Mouse (Mus musculus) spleen, embryonic (tissue): ENCODE measurements at regions not wholly inside any gene's neighbourhood (a gene's known extent, or its start where the extent isn't known, plus 50 kb on each side); places are given as distances from the start of the nearest gene placed in this dataset.

Source experiments
- CTCF ChIA-PET: fragments of 350-600 bp; sonication (Branson Sonifier 250); formaldehyde crosslinking; loops from one replicate; lab custom pipeline; 2022; lab: Charles Lee

GRCm38 (mm10) chr1:75612083-75612720 lies 66.1 kb downstream of the Slc4a3 start:
- CTCF ChIA-PET = no interaction called here

- CTCF ChIA-PET = no interaction called here
Measured at GRCm38 (mm10) chr1:75613206-75613605, 67.1 kb downstream of the Slc4a3 start.

GRCm38 (mm10) chr1:75616971-75617370 lies 70.9 kb downstream of the Slc4a3 start:
- CTCF ChIA-PET = no interaction called here

GRCm38 (mm10) chr1:75618367-75618790 lies 72.3 kb downstream of the Slc4a3 start:
- CTCF ChIA-PET = interaction anchor here (0.7 kb wide), 1 partner anchor 273 kb away, joined by 13 read pairs; no protein-coding TSS in a partner anchor

- CTCF ChIA-PET = interaction anchor here (0.5 kb wide), 1 partner anchor 20 kb away, joined by 3 read pairs; no protein-coding TSS in a partner anchor
Measured at GRCm38 (mm10) chr1:75630287-75630686, 84.2 kb downstream of the Slc4a3 start.

- CTCF ChIA-PET = no interaction called here
Measured at GRCm38 (mm10) chr1:75631729-75632128, 85.7 kb downstream of the Slc4a3 start.

GRCm38 (mm10) chr1:75635591-75635990 lies 89.5 kb downstream of the Slc4a3 start:
- CTCF ChIA-PET = no interaction called here

GRCm38 (mm10) chr1:75639031-75640001 lies 93.2 kb downstream of the Slc4a3 start:
- CTCF ChIA-PET = no interaction called here

- CTCF ChIA-PET = no interaction called here
Measured at GRCm38 (mm10) chr1:75642496-75642895, 96.4 kb downstream of the Slc4a3 start.

- CTCF ChIA-PET = interaction anchor here (0.7 kb wide), 1 partner anchor 9 kb away, joined by 3 read pairs; no protein-coding TSS in a partner anchor
Measured at GRCm38 (mm10) chr1:75652547-75652946, 106.5 kb downstream of the Slc4a3 start.

GRCm38 (mm10) chr1:75652987-75653573 lies 107.0 kb downstream of the Slc4a3 start:
- CTCF ChIA-PET = interaction anchor here (0.7 kb wide), 1 partner anchor 9 kb away, joined by 3 read pairs; no protein-coding TSS in a partner anchor

- CTCF ChIA-PET = no interaction called here
Measured at GRCm38 (mm10) chr1:75653671-75654076, 107.6 kb downstream of the Slc4a3 start.

- CTCF ChIA-PET = no interaction called here
Measured at GRCm38 (mm10) chr1:75656592-75656991, 110.5 kb downstream of the Slc4a3 start.

GRCm38 (mm10) chr1:75660336-75661100 lies 114.5 kb downstream of the Slc4a3 start:
- CTCF ChIA-PET = no interaction called here

- CTCF ChIA-PET = no interaction called here
Measured at GRCm38 (mm10) chr1:75662141-75662990, 116.3 kb downstream of the Slc4a3 start.

- CTCF ChIA-PET = no interaction called here
Measured at GRCm38 (mm10) chr1:75667736-75668269, 121.7 kb downstream of the Slc4a3 start.

- CTCF ChIA-PET = no interaction called here
Measured at GRCm38 (mm10) chr1:75676295-75676694, 130.2 kb downstream of the Slc4a3 start.

GRCm38 (mm10) chr1:75677695-75678094 lies 131.6 kb downstream of the Slc4a3 start:
- CTCF ChIA-PET = no interaction called here

GRCm38 (mm10) chr1:75678279-75678678 lies 132.2 kb downstream of the Slc4a3 start:
- CTCF ChIA-PET = no interaction called here

- CTCF ChIA-PET = no interaction called here
Measured at GRCm38 (mm10) chr1:75680366-75680765, 134.3 kb downstream of the Slc4a3 start.
